Mouse (Mus musculus) cerebellum, adult 2 months (tissue): Measurements from ENCODE around the gene Tmco1.
A peak's percentile ranks its signal among the peaks of the same experiment; 100 is the strongest.

Experiments used
- CTCF ChIP-seq: fragments of 200-500 bp; IDR thresholded peaks from 2 replicates; pipeline ENCODE4 v1.5.1; 2011; ENCODE audit warnings: low read depth, mild to moderate bottlenecking, control low read depth, low read length, moderate library complexity, borderline replicate concordance; ENCODE audit not compliant: insufficient read depth
- POLR2A ChIP-seq: fragments of 200-500 bp; IDR thresholded peaks from 2 replicates; pipeline ENCODE4 v1.6.1; 2011; ENCODE audit warnings: low read length, control low read depth, borderline replicate concordance; ENCODE audit not compliant: insufficient read depth

DNA sequence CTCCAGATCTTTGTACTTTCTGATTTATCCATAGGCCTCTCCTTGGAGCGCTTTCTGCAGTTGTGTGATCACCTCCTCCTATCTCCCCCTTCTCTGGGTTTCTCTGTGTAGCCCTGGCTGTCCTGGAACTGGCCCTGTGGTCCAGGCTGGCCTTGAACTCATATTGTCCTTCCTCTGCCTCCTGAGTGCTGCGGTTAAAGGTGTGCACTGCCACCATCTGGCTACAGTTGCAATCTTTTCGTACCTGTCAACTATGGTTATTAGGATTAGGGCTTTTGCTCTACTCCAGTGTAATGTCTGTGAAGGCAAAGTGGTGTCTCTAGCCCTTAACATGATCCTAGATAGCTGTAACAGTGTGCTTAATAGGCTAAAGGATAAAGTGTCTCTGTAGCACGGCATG lies 5.0 kb downstream of the Tmco1 start:
- TF ChIP-seq POLR2A (no peak), CTCF (peak; percentile 16; the same call in 1 of the 2 replicates)
